Mouse (Mus musculus) megakaryocyte-erythroid progenitor cell, adult 5-6 weeks (primary cell): Measurements from ENCODE around the gene Raet1e. TPM values are rescaled to one million over a fixed set of nuclear protein-coding genes. Genes with fewer than 3 reads are reported as not detected.
"Not testable (repeated sequence)": the region's sequence is repeated elsewhere in the genome, so short reads cannot be mapped to it uniquely, and the experiment has no call there.

ENCODE experiments used
- ATAC-seq: replicated peaks from 2 replicates; pipeline ENCODE4 v1.8.0; 2016; ENCODE audit warnings: mild to moderate bottlenecking, inconsistent platforms; ENCODE audit not compliant: severe bottlenecking, poor library complexity, low FRiP score, low TSS enrichment
- total RNA-seq, 2 experiments: library from RNA; stranded (forward) in 1 of 2; stranded (reverse) in 1 of 2; fragments of 200-1000, 215-1000 nt in 1 of 2; fragments of >200 nt in 1 of 2; fragmentation: Nextera tagmentation in 1 of 2; gene quantifications; 2 replicates each; pipeline ENCODE4 v1.2.3; 2014 to 2017

The Raet1e gene
- total RNA-seq, 2 experiments from 2014 or later, result not detected

DNA sequence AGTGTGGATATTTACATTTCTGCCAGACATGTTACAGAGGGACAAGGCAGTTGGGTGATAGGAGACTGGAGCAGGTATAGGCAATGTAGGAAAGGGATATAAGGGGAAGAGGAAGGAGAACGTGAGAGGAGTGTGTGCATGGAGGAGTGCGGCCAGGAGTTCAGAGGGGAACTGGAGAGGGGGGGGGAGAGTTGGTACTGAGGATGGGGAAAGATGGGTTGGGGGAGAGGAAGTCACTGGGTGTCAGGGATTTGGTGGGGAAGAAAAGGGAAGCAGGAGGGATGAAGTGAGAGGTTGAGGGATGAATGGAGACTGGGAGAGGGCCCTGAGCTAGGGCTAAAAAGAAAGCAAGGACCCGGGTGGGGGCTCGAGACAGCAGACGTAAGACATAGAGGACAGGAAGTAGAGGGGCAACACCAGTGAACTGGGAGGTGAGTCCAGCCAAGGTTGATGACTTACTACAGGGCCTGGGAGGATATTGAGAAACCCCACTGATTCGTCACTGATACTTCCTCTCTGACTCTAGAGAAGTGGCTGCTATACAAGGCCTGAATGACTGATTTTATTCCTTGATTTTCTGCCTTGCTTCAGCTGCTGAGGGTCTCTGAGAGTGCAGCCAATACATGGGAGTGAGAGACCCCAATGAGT is 195.3 kb downstream of the Raet1e start:
- ATAC-seq, result not testable (repeated sequence)

DNA sequence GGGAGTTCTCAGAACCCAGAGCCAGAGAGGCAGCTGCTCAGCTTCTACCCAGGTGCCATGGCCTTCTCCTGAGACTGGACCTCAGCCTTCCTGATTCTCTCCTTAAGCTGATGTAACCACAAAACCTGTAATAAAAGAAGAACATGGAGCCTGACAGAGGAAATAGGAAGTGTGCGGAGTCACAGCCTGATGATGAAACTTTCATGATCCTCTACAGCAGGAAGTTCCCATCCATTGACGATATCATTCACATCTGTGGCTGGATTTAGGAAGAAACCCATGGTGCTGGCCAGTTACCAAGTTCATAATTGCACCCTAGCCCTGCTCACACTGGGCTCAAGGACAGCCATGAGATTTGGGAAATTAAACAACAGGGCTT is 195.8 kb downstream of the Raet1e start:
- ATAC-seq, result not testable (repeated sequence)

DNA sequence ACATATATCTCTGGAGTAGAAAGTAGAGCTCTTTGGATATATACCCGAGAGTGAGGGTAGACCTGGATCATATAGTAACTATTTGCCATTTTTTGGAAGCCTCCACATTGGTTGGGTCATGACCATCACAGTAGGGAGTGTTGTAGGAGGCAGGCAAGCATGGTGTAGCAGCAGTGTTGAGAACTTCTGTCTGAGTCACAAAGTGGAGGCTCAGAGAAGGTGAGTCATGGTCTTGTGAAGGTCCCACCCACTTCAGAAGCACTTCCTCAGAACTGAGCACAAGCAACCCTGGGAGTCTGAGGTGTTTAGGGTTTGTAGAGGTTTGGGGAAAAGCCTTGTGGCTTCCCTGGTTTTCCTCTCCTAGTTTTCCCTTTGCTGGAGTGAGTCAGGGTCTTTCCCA is 199.0 kb downstream of the Raet1e start:
- ATAC-seq, result not testable (repeated sequence)

DNA sequence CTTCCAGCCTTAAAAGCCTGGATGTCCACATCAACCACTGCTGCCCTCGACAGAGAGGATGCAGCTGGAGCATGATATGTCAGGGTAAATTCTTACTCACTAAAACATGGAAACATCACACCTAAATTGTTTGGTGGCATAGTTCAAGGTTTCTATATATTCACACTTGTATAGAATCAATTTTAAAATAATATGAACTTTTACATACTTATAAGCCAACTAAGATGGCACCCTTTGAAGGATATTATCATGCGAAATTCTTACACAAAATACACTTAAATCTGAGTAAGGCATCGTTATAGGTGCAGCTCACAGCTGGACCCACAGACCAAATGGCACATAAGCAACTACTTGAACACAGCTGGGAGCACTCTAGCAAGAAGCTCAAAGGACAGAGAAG is 201.9 kb downstream of the Raet1e start, which contains the start of gene Raet1d:
Raet1d (plus strand) TSS at position 301 of the 400 bp plus-strand sequence.
- not testable (repeated sequence) for ATAC-seq

- not testable (repeated sequence) for ATAC-seq
These were observed 202.6 kb downstream of the Raet1e start for GRCm38 (mm10) chr10:22360957-22361356.

DNA sequence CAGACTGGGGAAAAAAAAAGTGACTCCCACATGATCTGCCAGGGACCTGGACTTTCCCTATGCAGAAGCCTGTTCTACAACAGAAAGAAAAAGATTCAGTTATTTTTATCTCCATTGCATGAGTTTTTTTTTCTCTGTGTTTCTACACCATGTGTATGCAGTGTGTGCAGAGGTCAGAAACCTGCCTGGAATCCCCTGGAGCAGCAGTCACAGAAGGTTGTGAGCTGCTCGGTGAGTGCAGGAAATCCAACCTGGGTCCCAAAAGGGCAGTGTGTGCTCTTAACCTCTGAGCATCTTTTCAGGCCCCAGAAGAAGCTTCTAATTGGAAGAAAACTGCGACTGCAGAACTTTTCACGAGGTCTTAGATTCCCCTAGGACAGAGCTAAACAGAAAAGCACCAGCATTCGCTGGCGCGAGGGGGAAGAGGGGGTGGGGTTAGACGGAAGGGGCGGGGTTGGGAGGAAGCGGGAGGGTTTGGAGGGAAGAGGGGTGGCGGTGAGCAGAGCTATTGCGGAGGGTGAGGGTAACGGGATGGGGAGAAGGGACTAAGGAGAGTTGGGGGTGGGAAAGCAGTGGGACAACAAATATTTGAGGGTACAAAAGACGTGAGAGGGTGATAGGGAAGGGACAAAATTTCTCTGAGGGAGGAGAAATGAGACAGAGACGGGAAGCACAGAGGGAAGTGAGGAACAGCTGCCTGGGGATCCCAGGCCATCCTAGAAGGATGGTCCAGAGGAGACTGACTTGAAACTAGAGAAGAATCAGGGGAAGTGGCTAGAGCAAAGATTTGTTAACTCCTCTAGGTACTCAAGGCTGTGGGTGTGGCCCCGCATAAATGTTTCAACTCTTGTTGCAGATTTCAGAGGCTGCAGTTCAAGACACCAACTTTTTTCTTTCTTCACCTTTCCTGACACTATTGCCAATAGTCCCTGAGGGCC is 203.3 kb downstream of the Raet1e start:
- not testable (repeated sequence) for ATAC-seq

DNA sequence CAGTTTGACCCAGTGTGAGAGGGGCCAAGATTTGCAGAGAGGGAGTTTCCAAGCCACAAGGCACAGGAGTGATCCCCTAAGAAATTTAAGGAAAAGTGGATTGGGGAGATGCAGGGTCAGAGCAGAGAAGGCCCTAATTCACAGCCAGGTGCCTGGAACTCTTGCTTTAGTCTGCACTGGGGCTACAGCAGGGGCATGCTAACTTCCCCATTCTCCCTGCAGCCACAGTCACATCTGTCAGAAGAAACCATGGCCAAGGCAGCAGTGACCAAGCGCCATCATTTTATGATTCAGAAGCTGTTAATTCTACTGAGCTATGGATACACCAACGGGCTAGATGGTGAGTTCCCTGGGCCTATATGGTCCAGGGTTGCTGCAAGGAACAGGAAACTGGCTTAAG is 204.1 kb downstream of the Raet1e start:
- not testable (repeated sequence) for ATAC-seq

DNA sequence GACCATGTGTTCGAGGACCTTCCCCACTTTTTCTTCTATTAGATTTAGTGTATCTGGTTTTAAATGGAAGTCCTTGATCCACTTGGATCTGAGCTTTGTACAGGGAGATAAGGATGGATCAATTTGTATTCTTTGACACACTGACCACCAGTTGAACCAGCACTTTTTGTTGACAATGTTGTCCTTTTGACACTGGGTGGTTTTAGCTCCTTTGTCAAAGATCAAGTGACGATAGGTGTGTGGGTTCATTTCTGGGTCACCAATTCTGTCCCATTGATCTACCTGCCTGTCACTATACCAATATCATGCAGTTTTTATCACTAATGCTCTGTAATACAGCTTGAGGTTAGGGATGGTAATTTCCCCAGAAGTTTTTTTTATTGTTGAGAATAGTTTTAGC is 206.5 kb downstream of the Raet1e start:
- not testable (repeated sequence) for ATAC-seq

- ATAC-seq, result not testable (repeated sequence)
These were observed 222.9 kb downstream of the Raet1e start for GRCm38 (mm10) chr10:22381226-22381625.

- not testable (repeated sequence) for ATAC-seq
These were observed 231.8 kb downstream of the Raet1e start for GRCm38 (mm10) chr10:22390146-22390545.

- not testable (repeated sequence) for ATAC-seq
These were observed 233.2 kb downstream of the Raet1e start for GRCm38 (mm10) chr10:22391616-22392015.

GRCm38 (mm10) chr10:22393028-22393824 is 234.9 kb downstream of the Raet1e start:
- ATAC-seq, result not testable (repeated sequence)

DNA sequence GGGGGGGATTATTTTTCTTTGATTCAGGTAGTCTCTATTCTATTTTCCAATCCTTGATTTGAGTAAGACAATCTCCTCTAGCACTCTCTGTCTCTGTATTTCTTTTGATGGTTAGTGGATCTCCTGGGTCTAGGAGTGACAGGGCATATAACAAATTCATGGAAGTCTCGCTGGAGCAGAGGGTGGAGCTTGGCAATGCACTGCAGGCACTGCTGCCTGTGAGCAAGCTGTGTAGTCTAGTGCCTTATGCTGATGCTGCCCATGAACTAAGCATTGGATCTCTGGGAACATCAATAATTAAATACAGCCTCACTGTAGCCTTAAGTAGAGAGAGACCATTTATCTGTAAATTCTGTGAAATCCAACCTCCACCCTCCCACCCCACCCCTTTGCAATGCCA is 238.3 kb downstream of the Raet1e start:
- not testable (repeated sequence) for ATAC-seq

DNA sequence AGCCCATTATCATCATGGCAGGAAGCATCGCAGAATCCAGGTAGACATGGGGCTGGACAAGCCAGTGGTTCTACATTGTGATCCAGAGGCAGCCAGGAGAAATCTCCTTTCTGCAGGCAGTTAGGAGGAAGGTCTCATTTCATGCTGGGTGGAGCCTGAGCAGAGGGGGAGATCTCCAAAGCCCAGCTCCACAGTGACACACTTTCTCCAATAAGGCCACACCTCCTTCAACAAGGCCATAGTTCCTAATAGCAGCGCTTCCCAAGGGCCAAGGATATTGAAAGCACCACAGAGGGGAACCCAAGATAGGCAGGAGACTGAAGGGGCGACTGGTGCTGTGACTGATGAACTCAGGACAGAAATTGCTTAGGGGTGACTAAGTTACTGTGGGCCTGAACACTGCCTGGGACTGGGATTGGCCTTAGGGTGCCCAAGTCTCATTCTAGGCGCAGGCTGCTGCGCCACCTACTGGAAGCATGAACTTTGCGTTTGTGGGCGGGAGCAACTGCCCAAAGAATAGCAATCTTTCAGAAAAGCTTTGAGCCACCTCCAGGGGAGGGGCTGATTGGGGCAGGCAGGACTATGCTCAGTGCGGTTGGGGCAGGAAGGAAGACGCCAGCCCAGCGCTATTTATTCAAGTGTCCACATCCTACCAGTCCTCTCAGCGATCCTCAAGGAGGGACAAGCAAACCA is 244.0 kb downstream of the Raet1e start:
- peak; percentile 83 for ATAC-seq

DNA sequence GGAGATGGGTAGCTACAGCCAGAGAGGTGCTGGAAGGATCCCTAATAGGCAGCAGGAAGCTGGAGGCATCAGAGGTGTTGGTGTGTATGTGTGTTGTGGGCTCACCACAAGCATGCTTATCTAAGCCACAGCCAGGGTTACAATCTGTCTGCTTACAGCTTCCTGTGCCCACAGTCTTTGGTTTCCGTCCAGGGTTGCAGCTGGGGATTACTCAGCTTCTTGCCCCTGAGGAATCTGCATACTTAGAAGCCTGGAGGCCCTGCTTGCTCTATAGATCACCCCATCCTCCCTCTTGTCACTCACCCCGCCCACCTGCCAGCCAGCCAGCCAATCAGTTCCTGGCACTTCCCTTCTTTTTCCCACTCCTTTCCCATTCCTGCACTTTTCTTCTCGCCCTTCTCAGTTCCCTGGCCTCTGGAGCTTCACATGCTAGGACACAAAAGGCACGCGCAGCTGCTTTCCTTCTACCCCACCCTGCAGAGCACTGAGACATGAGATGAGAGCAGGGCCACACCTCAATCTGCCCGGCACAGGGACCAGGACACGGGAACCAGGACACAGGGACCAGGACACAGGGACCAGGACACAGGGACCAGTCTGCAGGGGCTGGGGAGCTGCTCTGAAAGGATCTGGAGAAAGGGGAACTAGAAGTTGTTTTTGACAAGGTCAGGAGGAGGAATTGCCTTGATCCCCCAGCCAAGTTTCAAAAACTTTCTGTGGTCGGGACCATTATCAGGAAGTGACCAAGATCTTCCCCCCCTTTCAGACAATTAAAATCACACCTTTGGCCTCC is 255.5 kb downstream of the Raet1e start:
- ATAC-seq, result peak; percentile 55; the same call in 1 of the 2 replicates
